Mouse (Mus musculus) embryonic facial prominence, embryonic 13.5 days (tissue): ENCODE measurements around the gene Igfbp7. TPM values are rescaled to one million over a fixed set of nuclear protein-coding genes. Genes with fewer than 3 reads are reported as not detected.
A peak's percentile ranks its signal among the peaks of the same experiment; 100 is the strongest.

ENCODE experiments used
- ATAC-seq: fragments of 200-750 bp; cut with Nextera tagmentation; 2 replicates; pipeline ENCODE4 v1.8.0; 2017; ENCODE audit warnings: low read depth; ENCODE audit not compliant: insufficient number of reproducible peaks, insufficient read depth, low FRiP score, low TSS enrichment
- H3K27ac ChIP-seq: fragments of 300-500 bp; sonication (generic); 2 replicates; pipeline ENCODE4 v1.5.1; 2015; ENCODE audit warnings: moderate library complexity, mild to moderate bottlenecking, inconsistent platforms
- H3K27me3 ChIP-seq: fragments of 300-500 bp; sonication (generic); 2 replicates; pipeline ENCODE4 v1.6.1; 2015; ENCODE audit warnings: mild to moderate bottlenecking, inconsistent platforms
- H3K36me3 ChIP-seq: fragments of 300-500 bp; sonication (generic); 2 replicates; pipeline ENCODE4 v1.6.1; 2015; ENCODE audit warnings: mild to moderate bottlenecking, inconsistent platforms
- H3K4me1 ChIP-seq: fragments of 300-500 bp; sonication (generic); 2 replicates; pipeline ENCODE4 v1.6.1; 2015; ENCODE audit warnings: inconsistent platforms
- H3K4me2 ChIP-seq: fragments of 300-500 bp; sonication (generic); 2 replicates; pipeline ENCODE4 v1.6.1; 2015; ENCODE audit warnings: moderate library complexity, mild to moderate bottlenecking, inconsistent platforms
- H3K4me3 ChIP-seq: fragments of 300-500 bp; sonication (generic); 2 replicates; pipeline ENCODE4 v1.5.1; 2015; ENCODE audit warnings: mild to moderate bottlenecking, inconsistent platforms
- H3K9ac ChIP-seq: fragments of 300-500 bp; sonication (generic); 2 replicates; pipeline ENCODE4 v1.6.1; 2015; ENCODE audit warnings: mild to moderate bottlenecking, inconsistent platforms
- H3K9me3 ChIP-seq: fragments of 300-500 bp; sonication (generic); 2 replicates; pipeline ENCODE4 v1.6.1; 2016; ENCODE audit warnings: inconsistent platforms
- WGBS: fragments of 180-500 bp; shearing (Covaris S2); methylation state at CpG from one replicate; pipeline ENCODE4 v1.1.7; 2015; ENCODE audit warnings: mixed read lengths; 5-methylcytosine and 5-hydroxymethylcytosine counted together
- polyA plus RNA-seq: library from polyadenylated mRNA; unstranded; fragments of >200 nt; fragmentation: Nextera tagmentation; extraction: Ambion mirVana; gene quantifications from 2 replicates; pipeline ENCODE4 v1.2.1, GENCODE M21; 2015

Igfbp7 gene
- polyA plus RNA-seq, 1 experiment from 2014 or later: 37.7 TPM

GRCm38 (mm10) chr5:77386596-77387413, 21.0 kb downstream of the Igfbp7 start:
- Histone ChIP-seq H3K9ac (no peak overlapping the region), H3K9me3 (no peaks in the 10 kb centered on the region), H3K36me3 (no peaks in the 10 kb centered on the region), H3K27ac (no peak overlapping the region), H3K27me3 (no peaks in the 10 kb centered on the region), H3K4me2 (no peak overlapping the region), H3K4me1 (no peaks in the 10 kb centered on the region), H3K4me3 (no peak overlapping the region)
- whole genome bisulfite sequencing: 74% methylated on average over 10 of the region's 10 CpGs
- no peak for ATAC-seq

GRCm38 (mm10) chr5:77385900-77386595, 21.8 kb downstream of the Igfbp7 start:
- H3K9me3 ChIP-seq: no peaks in the 10 kb centered on the region
- no peaks in the 10 kb centered on the region for H3K36me3 ChIP-seq
- 0 out of 2 replicates have a peak, but pooled peaks cover 3% of the 10 kb centered on the region for H3K4me1 ChIP-seq
- 84% methylated on average over 6 of the region's 6 CpGs for WGBS
- no peak overlapping the region for H3K27ac ChIP-seq
- no peak overlapping the region for H3K4me2 ChIP-seq
- no peak overlapping the region for H3K9ac ChIP-seq
- no peak for ATAC-seq
- H3K4me3 ChIP-seq: no peak overlapping the region
- H3K27me3 ChIP-seq: no peaks in the 10 kb centered on the region

GRCm38 (mm10) chr5:77385221-77385620, 22.6 kb downstream of the Igfbp7 start:
- no peak overlapping the region for H3K4me3 ChIP-seq
- no peaks in the 10 kb centered on the region for H3K36me3 ChIP-seq
- no peak overlapping the region for H3K9ac ChIP-seq
- no peak for ATAC-seq
- no peak overlapping the region for H3K4me2 ChIP-seq
- H3K27ac ChIP-seq: no peak overlapping the region
- 90% methylated on average over 5 of the region's 5 CpGs for WGBS
- peaks cover 9% of the 10 kb centered on the region; the same call in 1 of the 2 replicates for H3K4me1 ChIP-seq
- H3K27me3 ChIP-seq: no peaks in the 10 kb centered on the region
- H3K9me3 ChIP-seq: no peaks in the 10 kb centered on the region

- Histone ChIP-seq H3K9ac (no peak overlapping the region), H3K9me3 (no peaks in the 10 kb centered on the region), H3K4me2 (no peak overlapping the region), H3K36me3 (no peaks in the 10 kb centered on the region), H3K27me3 (no peaks in the 10 kb centered on the region), H3K27ac (no peak overlapping the region), H3K4me3 (no peak overlapping the region), H3K4me1 (peaks cover 11% of the 10 kb centered on the region)
- no peak for ATAC-seq
- 87% methylated on average over 9 of the region's 9 CpGs for whole genome bisulfite sequencing
These were observed 23.1 kb downstream of the Igfbp7 start for GRCm38 (mm10) chr5:77384724-77385123.

- H3K27me3 ChIP-seq: no peaks in the 10 kb centered on the region
- no peaks in the 10 kb centered on the region for H3K36me3 ChIP-seq
- no peak overlapping the region for H3K4me3 ChIP-seq
- WGBS: 90% methylated on average over 5 of the region's 5 CpGs
- ATAC-seq: no peak
- H3K4me1 ChIP-seq: peaks cover 15% of the 10 kb centered on the region
- no peak overlapping the region for H3K9ac ChIP-seq
- no peaks in the 10 kb centered on the region for H3K9me3 ChIP-seq
- H3K4me2 ChIP-seq: no peak overlapping the region
- no peak overlapping the region for H3K27ac ChIP-seq
These were observed 23.9 kb downstream of the Igfbp7 start for GRCm38 (mm10) chr5:77383799-77384554.

GRCm38 (mm10) chr5:77381686-77382085, 26.2 kb downstream of the Igfbp7 start:
- no peaks in the 10 kb centered on the region for H3K27me3 ChIP-seq
- no peak overlapping the region for H3K27ac ChIP-seq
- H3K4me1 ChIP-seq: peaks cover 15% of the 10 kb centered on the region
- H3K4me3 ChIP-seq: no peak overlapping the region
- H3K4me2 ChIP-seq: no peak overlapping the region
- H3K36me3 ChIP-seq: no peaks in the 10 kb centered on the region
- no peak for ATAC-seq
- H3K9ac ChIP-seq: no peak overlapping the region
- 82% methylated on average over 5 of the region's 5 CpGs for WGBS
- H3K9me3 ChIP-seq: no peaks in the 10 kb centered on the region

- H3K27me3 ChIP-seq: no peaks in the 10 kb centered on the region
- H3K36me3 ChIP-seq: no peaks in the 10 kb centered on the region
- no peak for ATAC-seq
- no peak overlapping the region for H3K4me2 ChIP-seq
- no peaks in the 10 kb centered on the region for H3K9me3 ChIP-seq
- no peak overlapping the region for H3K27ac ChIP-seq
- no peak overlapping the region for H3K4me3 ChIP-seq
- H3K9ac ChIP-seq: no peak overlapping the region
- 79% methylated on average over 7 of the region's 7 CpGs for WGBS
- peaks cover 15% of the 10 kb centered on the region for H3K4me1 ChIP-seq
These were observed 26.6 kb downstream of the Igfbp7 start for GRCm38 (mm10) chr5:77381283-77381682.

- no peak overlapping the region for H3K27ac ChIP-seq
- H3K4me1 ChIP-seq: peaks cover 15% of the 10 kb centered on the region
- peak overlapping the region; percentile 14; the same call in 1 of the 2 replicates for H3K4me2 ChIP-seq
- ATAC-seq: no peak
- H3K9ac ChIP-seq: no peak overlapping the region
- H3K9me3 ChIP-seq: no peaks in the 10 kb centered on the region
- no peak overlapping the region for H3K4me3 ChIP-seq
- H3K36me3 ChIP-seq: no peaks in the 10 kb centered on the region
- H3K27me3 ChIP-seq: no peaks in the 10 kb centered on the region
- WGBS: 55% methylated on average over 17 of the region's 17 CpGs
These were observed 27.4 kb downstream of the Igfbp7 start for GRCm38 (mm10) chr5:77380321-77380901.

- H3K4me3 ChIP-seq: no peak overlapping the region
- H3K9me3 ChIP-seq: no peaks in the 10 kb centered on the region
- H3K27me3 ChIP-seq: no peaks in the 10 kb centered on the region
- peaks cover 15% of the 10 kb centered on the region for H3K4me1 ChIP-seq
- H3K27ac ChIP-seq: no peak overlapping the region
- H3K9ac ChIP-seq: no peak overlapping the region
- WGBS: 47% methylated on average over 14 of the region's 14 CpGs
- H3K36me3 ChIP-seq: no peaks in the 10 kb centered on the region
- no peak for ATAC-seq
- no peak overlapping the region for H3K4me2 ChIP-seq
These were observed 28.3 kb downstream of the Igfbp7 start for GRCm38 (mm10) chr5:77379434-77380135.

- H3K36me3 ChIP-seq: no peaks in the 10 kb centered on the region
- H3K4me3 ChIP-seq: no peak overlapping the region
- no peaks in the 10 kb centered on the region for H3K27me3 ChIP-seq
- no peak for ATAC-seq
- 77% methylated on average over 3 of the region's 3 CpGs for WGBS
- H3K27ac ChIP-seq: no peak overlapping the region
- H3K4me2 ChIP-seq: no peak overlapping the region
- no peak overlapping the region for H3K9ac ChIP-seq
- H3K9me3 ChIP-seq: no peaks in the 10 kb centered on the region
- H3K4me1 ChIP-seq: peaks cover 15% of the 10 kb centered on the region
These were observed 29.8 kb downstream of the Igfbp7 start for GRCm38 (mm10) chr5:77378027-77378426.

GRCm38 (mm10) chr5:77375546-77375945, 32.3 kb downstream of the Igfbp7 start:
- H3K4me3 ChIP-seq: no peak overlapping the region

More at GRCm38 (mm10) chr5:77375546-77375945, 32.3 kb downstream of the Igfbp7 start:
- ATAC-seq: no peak
- no peak overlapping the region for H3K4me2 ChIP-seq
- no peaks in the 10 kb centered on the region for H3K27me3 ChIP-seq
- H3K4me1 ChIP-seq: peaks cover 15% of the 10 kb centered on the region
- WGBS: 66% methylated on average over 4 of the region's 4 CpGs
- no peaks in the 10 kb centered on the region for H3K36me3 ChIP-seq
- H3K9me3 ChIP-seq: no peaks in the 10 kb centered on the region
- H3K27ac ChIP-seq: no peak overlapping the region
- H3K9ac ChIP-seq: no peak overlapping the region
